Mouse (Mus musculus) brain, embryonic 14.5 days (tissue): ENCODE data around the gene Wdr46. TPM values are rescaled to one million over a fixed set of nuclear protein-coding genes. Genes with fewer than 3 reads are reported as not detected.

ENCODE experiments used
- DNase-seq: peaks from one replicate; pipeline ENCODE4 v3.0.0-alpha.2; 2011; ENCODE audit warnings: low read depth
- CTCF ChIP-seq: fragments of 200-500 bp; IDR thresholded peaks from 2 replicates; pipeline ENCODE4 v1.5.1; 2012; ENCODE audit warnings: inconsistent platforms, mild to moderate bottlenecking, moderate library complexity, borderline replicate concordance; ENCODE audit not compliant: insufficient read depth, insufficient read length; ENCODE audit errors: extremely low read depth
- POLR2A ChIP-seq: fragments of 200-500 bp; IDR thresholded peaks from 2 replicates; pipeline ENCODE4 v1.6.1; 2012; ENCODE audit warnings: mild to moderate bottlenecking, inconsistent platforms, borderline replicate concordance; ENCODE audit not compliant: poor library complexity, insufficient read depth, insufficient read length, severe bottlenecking; ENCODE audit errors: extremely low read depth
- polyA plus RNA-seq: library from polyadenylated mRNA; depleted of rRNA; stranded (reverse); fragments of >200 nt; gene quantifications from 2 replicates; pipeline ENCODE4 v1.2.3, GENCODE M21; 2012

Wdr46 gene
- polyA plus RNA-seq, 1 experiment = 29.3 TPM

DNA sequence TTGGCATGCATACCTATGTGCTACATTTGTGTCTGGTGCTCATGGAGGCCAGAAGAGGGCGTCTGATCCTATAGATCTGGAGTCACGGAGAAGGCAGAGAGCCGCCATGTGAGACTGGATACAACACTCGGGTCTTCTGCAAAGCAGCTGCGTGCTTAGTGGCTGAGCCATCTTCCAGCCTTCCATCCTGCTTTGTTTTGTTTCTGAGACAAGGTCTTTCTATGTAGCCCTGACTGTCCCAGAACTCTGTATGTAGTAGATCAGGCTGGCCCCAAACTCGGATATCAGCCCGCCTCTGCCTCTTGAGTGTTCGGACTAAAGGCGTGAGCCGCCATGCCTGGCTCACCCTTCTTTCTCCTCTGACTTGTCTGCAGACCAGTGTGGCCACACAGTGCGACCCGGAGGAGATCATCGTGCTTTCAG is 25.5 kb upstream of the Wdr46 start:
- TF ChIP-seq POLR2A = no peak
- TF ChIP-seq CTCF = no peak
- DNase-seq = peak; percentile 19

DNA sequence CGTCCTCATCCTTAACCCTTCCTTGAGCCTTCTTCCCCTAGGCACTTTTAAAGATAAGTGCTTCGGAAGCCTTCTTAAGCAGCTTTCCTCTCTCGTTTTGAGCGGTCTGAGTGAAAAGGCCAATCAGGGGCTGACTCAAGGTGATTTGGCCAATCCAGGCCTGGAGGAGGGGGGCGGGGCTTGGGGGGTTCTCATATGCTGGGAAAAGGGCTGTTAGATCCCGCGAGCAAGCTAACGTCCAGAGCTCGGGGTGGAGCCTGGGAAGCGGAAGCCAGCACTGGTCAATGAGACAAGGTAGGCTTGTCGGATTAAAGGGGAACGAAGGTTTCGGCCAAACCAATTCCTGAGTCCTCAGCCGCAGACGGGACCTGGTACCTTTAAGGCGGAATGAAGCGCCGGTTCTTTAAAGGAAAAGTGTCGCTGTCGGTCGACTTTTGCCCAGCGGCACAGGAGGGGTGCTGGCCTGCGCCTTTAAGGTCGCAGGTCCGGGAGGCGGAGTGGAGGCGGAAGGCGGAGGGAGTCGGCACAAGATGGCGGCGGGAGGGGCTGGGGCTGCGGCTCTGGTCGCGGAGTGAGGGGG is 24.7 kb upstream of the Wdr46 start, which contains the start of the genes Tapbp and Zbtb22:
Tapbp (plus strand) TSS at position 229 of the 580 bp plus-strand sequence.
Zbtb22 (plus strand) TSS at position 234 of the 580 bp plus-strand sequence.
- TF ChIP-seq POLR2A (no peak), CTCF (no peak)
- DNase-seq = peak; percentile 100

DNA sequence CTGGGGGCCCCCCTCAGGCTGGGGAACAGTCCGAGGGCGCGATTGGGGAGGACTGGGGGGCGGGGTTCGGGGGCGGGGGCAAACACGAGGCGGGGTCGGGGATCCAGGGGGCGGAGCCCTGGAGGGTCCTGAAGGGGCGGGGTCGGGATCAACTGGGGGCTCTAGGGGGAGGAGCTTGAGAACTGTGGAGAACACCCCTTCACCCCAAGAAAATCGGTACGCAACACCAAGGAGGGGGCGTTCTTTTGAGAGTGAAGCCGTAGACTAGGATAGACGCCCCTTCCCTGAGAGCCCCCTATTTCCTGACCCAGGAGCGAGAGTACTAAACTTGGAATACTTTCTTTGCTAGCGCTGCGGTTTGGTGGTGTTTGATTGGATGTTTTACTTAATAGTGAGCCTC is 24.2 kb upstream of the Wdr46 start:
- no peak for TF ChIP-seq POLR2A
- TF ChIP-seq CTCF = no peak
- no peak for DNase-seq

DNA sequence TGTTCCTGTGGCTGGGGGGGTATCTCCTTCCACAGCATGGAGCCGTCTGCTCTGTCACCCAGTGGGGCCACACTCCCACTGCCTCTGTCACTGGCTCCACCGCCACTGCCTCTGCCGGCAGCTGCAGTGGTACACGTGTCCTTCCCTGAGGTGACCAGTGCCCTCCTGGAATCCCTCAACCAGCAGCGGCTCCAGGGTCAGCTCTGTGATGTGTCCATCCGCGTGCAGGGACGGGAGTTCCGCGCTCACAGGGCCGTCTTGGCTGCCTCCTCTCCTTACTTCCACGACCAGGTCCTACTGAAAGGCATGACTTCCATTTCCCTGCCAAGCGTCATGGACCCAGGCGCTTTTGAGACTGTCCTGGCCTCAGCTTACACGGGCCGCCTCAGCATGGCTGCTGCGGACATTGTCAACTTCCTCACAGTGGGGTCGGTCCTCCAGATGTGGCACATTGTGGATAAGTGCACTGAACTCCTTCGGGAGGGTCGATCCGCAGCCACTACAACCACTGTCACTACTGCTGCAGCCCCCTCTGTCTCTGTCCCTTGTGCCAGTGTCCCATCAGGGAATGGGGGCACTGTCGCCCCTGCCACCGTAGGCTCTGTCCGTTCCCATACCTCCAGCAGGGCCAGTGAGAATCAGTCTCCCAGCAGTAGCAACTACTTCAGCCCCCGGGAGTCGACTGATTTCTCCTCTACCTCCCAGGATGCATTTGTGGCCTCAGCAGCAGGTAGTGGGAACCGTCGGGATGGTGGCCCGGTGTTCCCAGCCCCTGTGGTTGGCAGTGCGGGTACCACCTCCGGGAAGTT is 23.4 kb upstream of the Wdr46 start:
- no peak for DNase-seq
- TF ChIP-seq CTCF = no peak
- TF ChIP-seq POLR2A = no peak

DNA sequence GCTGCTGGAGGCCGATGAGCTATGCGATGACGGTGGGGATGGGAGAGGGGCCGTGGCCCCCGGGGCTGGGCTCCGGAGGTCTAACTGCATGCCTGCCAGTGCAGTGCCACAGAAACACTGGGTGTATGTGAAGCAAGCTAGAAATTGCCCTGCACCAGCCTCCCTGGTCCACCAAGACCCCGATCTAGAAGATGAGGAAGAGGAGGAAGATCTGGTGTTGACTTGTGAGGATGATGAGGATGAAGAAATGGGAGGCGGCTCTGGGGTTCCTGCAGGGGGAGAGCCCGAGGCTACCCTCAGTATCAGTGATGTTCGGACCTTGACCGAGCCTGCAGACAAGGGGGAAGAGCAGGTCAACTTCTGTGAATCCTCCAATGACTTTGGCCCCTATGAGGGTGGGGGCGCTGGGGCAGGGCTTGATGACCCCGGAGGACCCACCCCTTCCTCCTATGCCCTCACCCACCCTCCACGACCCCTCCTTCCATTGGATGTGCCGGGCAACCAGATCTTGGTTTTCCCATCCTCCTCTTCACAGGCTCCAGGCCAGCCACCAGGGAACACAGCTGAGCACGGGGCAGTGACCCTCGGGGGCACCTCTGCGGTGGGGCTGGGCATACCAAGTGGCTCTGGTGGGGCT is 22.7 kb upstream of the Wdr46 start:
- TF ChIP-seq CTCF = no peak
- TF ChIP-seq POLR2A = no peak
- no peak for DNase-seq

DNA sequence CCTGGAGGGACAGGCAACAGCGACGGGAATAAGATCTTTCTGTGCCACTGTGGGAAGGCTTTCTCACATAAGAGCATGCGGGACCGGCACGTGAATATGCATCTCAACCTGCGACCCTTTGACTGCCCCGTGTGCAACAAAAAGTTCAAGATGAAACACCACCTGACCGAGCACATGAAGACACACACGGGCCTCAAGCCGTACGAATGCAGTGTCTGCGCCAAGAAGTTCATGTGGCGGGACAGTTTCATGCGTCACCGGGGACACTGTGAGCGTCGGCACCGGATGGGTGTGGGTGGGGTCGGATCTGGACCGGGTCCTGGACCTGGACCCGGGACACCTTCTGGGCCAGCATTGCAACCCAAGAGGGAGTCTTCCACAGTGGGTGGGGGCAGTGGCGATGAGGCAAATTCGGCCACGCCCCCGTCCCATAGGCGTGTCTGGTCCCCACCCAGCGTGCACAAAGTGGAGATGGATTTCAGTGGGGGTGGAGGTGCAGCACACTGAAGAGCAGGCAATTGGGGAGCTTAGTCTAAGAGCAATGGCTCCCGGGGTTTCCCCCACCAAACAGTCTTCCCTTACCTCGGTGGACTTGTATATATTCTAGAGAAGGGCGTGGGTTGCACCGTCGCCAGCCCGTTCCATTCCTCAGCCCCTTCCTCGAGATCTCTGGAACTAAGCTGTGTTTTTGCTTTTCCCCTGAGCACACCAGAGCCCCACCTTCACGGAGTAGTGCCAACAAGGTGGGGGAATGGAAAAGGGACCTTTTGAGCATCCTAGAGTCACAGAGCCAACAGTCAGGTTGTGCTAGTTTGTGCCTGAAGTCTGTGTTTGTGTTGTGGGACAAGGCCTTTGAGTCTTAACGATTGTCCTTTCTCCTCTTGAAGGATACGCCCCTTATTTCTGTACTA is 21.9 kb upstream of the Wdr46 start:
- DNase-seq = no peak
- TF ChIP-seq POLR2A = no peak
- no peak for TF ChIP-seq CTCF

DNA sequence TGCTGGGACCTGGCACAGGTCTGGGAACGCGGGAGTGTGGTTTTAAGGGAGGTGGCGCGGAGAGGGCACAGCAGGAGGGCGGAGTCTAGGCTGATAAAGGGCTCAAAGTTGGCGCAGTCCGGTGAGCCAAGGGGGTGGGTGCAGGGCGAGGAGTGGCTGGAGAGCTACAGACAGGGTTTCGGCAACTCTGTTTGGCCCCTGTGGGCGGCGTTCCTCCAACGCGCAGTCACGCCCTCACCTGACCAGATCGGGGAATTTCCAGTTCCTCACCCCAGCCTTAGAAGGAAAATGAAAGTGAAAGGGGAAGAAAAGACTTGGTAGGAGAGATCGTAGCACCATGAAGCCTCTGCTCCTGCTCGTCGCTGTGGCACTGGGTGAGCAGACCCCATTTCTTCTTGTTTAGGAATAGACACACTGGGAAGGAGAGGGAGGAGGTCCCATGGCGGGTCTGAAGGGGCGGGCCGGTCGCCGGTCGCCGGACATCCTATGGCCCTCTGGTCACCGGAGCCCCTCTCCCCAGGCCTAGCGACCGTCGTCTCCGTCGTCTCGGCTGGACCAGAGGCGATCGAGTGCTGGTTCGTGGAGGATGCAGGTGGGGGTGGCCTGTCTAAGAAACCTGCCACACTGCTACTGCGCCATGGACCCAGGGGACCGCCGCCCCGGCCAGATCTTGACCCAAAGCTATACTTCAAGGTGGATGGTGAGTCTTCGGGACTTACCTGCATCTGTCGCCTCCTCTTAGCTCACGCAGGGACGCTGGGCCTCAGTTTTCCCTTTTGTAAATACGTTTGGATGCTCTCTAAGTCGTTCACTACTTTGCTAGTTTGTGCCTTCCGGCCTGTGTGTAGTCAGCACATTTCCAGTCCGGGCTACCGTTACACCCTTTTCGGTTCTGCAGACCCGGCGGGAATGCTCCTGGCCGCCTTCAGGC is 20.8 kb upstream of the Wdr46 start:
- DNase-seq = peak; percentile 54
- TF ChIP-seq POLR2A (no peak), CTCF (no peak)

DNA sequence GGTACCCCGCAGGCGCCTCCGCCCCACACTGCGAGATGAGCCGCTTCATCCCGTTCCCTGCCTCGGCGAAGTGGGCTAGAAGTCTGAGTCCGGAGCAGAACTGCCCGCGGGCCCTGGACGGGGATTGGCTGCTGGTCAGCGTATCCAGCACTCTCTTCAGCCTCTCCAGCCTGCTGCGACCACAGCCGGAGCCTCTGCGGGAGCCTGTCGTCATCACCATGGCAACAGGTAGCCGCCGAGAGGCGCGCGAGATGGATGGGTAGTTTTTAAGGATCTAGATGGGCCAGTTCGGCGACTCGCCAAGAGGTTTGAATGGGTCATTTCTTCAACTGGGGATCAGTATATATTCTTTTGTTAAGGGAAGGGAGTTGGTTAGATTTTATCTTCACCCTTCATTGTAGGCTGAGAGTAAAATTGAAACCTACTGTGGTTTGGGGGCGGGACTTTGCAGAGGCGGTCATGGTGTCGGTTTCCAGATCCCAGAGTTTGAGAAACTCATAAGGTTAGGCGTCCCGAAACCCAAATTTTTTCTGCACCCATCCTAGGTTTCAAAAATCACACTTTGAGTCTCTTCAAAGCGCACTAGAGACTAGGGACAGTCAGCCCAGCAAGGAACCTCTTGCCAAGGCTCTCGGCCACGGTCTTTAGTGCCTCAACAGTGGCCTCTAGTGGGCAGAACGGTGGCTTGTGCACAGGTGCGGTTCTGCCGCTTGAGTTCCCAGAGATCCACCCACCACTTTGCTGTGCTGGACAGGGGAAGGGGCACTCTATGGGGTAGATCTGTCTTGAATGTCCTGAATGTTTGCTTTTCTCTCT is 20.0 kb upstream of the Wdr46 start:
- peak; percentile 87 for DNase-seq
- peak; percentile 88 for TF ChIP-seq CTCF
- no peak for TF ChIP-seq POLR2A

DNA sequence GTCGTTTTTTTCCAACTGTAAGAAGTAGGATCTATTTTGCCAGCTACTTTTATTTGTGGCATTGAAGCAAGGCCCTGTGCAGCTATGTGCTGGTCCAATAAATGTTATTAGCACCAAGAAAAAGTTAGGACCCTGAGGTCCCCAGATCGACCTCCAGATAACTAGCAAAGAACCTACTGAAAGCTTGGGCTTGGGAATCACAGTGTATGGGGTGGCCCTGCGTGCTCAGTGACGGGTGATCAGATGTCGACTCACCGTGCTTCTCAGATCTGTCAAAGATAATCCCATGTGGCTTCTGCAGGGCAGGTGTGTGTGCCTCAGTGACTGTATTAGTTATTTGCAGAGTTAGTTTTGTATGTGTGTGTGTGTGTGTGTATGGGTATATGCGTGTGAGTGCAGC is 19.1 kb upstream of the Wdr46 start:
- TF ChIP-seq POLR2A (no peak), CTCF (no peak)
- no peak for DNase-seq

DNA sequence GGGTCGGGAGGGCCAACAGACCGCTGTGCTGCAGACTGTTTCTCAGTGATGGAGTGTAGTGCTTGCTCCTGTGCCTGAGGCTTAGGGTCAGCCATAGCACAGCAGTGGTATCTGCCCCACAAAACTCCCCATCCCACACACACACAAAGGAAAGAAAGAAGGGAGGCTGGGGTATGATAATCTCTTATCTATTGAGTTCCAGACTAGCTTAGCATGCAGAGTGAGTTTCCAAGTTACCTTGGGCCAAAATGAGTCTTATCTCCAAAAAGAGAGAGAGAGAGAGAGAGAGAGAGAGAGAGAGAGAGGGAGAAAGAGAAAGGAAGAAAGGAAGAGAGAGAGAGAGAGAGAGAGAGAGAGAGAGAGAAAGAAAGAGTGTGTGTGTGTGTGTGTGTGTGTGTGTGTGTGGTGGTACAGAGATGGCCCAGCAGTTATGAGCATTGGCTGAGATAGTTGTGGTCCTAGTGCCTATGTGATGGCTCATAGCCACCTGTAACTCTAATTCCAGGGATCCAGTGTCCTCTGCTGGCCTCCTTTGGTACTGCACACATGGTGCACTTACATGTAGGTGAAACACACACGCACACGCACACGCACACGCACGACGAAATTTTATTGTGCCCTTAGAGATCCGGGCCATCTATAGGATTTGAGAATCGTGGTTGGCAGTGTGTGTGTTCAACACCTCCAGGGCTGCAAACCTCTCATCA is 15.7 kb upstream of the Wdr46 start:
- no peak for TF ChIP-seq POLR2A
- TF ChIP-seq CTCF = peak; percentile 33; the same call in 1 of the 2 replicates
- DNase-seq = no peak
